Mouse (Mus musculus): ENCODE results near the gene Osbpl3. TPM values are rescaled to one million over a fixed set of nuclear protein-coding genes. Genes with fewer than 3 reads are reported as not detected.
A peak's percentile ranks its signal among the peaks of the same experiment; 100 is the strongest.

Gene Osbpl3
- polyA plus RNA-seq, 1 experiment from 2014 or later, result 19.7 TPM

DNA sequence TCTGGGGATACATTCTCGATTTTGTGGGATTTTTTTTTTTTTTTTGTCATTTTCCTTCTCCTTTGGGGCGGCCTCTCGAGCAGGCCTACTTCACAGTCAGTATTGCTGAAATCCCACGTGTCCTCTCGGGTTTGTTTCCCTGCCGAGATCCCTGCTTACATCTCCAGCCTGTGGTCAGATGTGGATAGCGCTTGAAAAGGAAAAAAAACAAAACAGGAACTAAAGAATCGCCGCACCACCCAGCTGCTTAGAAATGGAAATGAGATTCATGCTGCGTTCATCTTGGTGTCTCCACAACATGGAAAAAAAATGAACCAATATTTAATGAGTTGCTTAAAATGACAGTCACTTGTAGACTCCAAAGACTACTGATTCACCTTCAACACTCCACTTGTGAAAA, 160.9 kb downstream of the Osbpl3 start:
- WGBS, result 75% methylated on average over 10 of the region's 10 CpGs
- peak overlapping the region; percentile 34; the same call in 1 of the 2 replicates for H3K27ac ChIP-seq (ENCODE audit: low read length)
- ATAC-seq (replicated peaks; ENCODE audit: extremely low read depth, insufficient read depth, low FRiP score), result no peak
- H3K27me3 ChIP-seq (ENCODE audit: control insufficient read depth, insufficient read depth, low read length), result no peaks in the 10 kb centered on the region
- no peaks in the 10 kb centered on the region for H3K9me3 ChIP-seq (replicated peaks; ENCODE audit: control insufficient read depth, low read length)
- peaks cover 5% of the 10 kb centered on the region for H3K4me1 ChIP-seq (ENCODE audit: control insufficient read depth, insufficient read depth, low read length)
- 0 out of 2 replicates have a peak, but pooled peaks cover under 1% of the 10 kb centered on the region for H3K36me3 ChIP-seq (ENCODE audit: control insufficient read depth, insufficient read depth)
- H3K4me2 ChIP-seq (ENCODE audit: low read depth, low read length), result no peak overlapping the region
- H3K9ac ChIP-seq (ENCODE audit: low read length), result no peak overlapping the region
- H3K4me3 ChIP-seq (ENCODE audit: low read length), result no peak overlapping the region

DNA sequence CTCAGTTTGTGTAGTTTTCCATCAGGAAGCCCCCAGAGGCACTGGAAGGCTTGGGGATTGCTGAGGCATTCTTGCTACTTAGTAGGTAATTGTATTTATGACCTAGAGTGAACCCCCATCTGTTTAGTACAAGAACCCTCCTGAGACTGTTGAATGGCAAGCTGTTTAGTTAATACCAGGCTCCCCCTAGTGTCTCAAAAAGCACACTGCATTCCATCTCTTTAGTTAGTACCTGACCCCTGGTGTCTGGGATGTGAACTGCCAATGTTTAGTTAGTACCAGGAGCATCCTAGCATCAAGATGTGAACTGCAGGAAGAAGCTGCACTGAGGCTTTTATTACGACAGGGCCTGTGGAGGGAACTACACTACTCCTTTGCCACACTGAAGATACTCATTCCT, 161.9 kb downstream of the Osbpl3 start:
- H3K36me3 ChIP-seq (ENCODE audit: control insufficient read depth, insufficient read depth), result no peaks in the 10 kb centered on the region
- H3K9ac ChIP-seq (ENCODE audit: low read length), result no peak overlapping the region
- no peaks in the 10 kb centered on the region for H3K27me3 ChIP-seq (ENCODE audit: control insufficient read depth, insufficient read depth, low read length)
- no peak for ATAC-seq (replicated peaks; ENCODE audit: extremely low read depth, insufficient read depth, low FRiP score)
- peaks cover 5% of the 10 kb centered on the region for H3K4me1 ChIP-seq (ENCODE audit: control insufficient read depth, insufficient read depth, low read length)
- no peaks in the 10 kb centered on the region for H3K9me3 ChIP-seq (replicated peaks; ENCODE audit: control insufficient read depth, low read length)
- no peak overlapping the region for H3K4me2 ChIP-seq (ENCODE audit: low read depth, low read length)
- no peak overlapping the region for H3K4me3 ChIP-seq (ENCODE audit: low read length)
- 41% methylated on average over 1 of the region's 1 CpGs for WGBS
- no peak overlapping the region for H3K27ac ChIP-seq (ENCODE audit: low read length)

DNA sequence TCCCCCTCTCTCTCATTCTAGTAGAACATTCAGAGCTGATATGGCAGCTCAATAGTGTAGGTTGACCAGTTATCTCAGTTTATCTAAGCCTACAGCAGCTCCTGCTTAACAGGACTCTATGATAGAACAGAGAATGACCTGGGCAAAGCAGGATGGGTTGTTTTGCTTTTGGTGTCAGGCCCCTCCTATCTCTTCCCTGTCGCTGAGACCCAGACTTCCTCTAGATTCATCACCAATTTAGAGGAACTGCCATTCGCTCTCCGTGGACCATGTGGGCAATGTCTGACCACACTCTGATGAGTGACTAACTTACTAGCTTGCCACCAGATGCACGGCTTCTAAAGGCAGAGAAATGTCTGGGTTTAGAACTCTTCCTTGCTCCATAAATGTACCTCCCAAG, 164.4 kb downstream of the Osbpl3 start:
- no peak overlapping the region for H3K9ac ChIP-seq (ENCODE audit: low read length)

DNA sequence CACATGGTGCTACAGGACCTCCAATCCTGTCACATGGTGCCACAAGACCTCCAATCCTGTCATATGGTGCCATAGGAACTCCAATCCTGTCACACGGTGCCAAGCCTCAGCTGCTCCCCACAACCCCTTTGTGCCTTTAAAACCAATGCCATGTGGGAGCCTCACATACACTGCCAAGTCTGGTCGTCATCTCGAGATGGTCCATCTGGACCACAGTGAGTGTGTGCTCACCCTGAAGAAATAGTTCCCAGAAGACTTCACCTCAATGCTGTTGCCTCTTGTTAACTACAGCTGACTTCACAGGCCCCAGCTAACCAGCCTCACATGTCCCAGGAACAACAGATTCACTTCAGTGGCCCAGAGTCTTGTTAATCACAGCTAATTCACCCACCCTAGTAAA, 169.1 kb downstream of the Osbpl3 start:
- Histone ChIP-seq H3K9ac (ENCODE audit: low read length) (no peak overlapping the region), H3K4me3 (ENCODE audit: low read length) (no peak overlapping the region), H3K27me3 (ENCODE audit: control insufficient read depth, insufficient read depth, low read length) (no peaks in the 10 kb centered on the region), H3K4me2 (ENCODE audit: low read depth, low read length) (no peak overlapping the region), H3K36me3 (ENCODE audit: control insufficient read depth, insufficient read depth) (no peaks in the 10 kb centered on the region), H3K9me3 (replicated peaks; ENCODE audit: control insufficient read depth, low read length) (no peaks in the 10 kb centered on the region), H3K27ac (ENCODE audit: low read length) (no peak overlapping the region), H3K4me1 (ENCODE audit: control insufficient read depth, insufficient read depth, low read length) (no peaks in the 10 kb centered on the region)
- 88% methylated on average over 3 of the region's 3 CpGs for WGBS
- no peak for ATAC-seq (replicated peaks; ENCODE audit: extremely low read depth, insufficient read depth, low FRiP score)

More for the DNA sequence above, 164.4 kb downstream of the Osbpl3 start:
- ATAC-seq (replicated peaks; ENCODE audit: extremely low read depth, insufficient read depth, low FRiP score), result no peak
- H3K4me1 ChIP-seq (ENCODE audit: control insufficient read depth, insufficient read depth, low read length), result peaks cover 5% of the 10 kb centered on the region
- H3K4me3 ChIP-seq (ENCODE audit: low read length), result no peak overlapping the region
- no peaks in the 10 kb centered on the region for H3K9me3 ChIP-seq (replicated peaks; ENCODE audit: control insufficient read depth, low read length)
- H3K27me3 ChIP-seq (ENCODE audit: control insufficient read depth, insufficient read depth, low read length), result no peaks in the 10 kb centered on the region
- H3K4me2 ChIP-seq (ENCODE audit: low read depth, low read length), result no peak overlapping the region
- no peaks in the 10 kb centered on the region for H3K36me3 ChIP-seq (ENCODE audit: control insufficient read depth, insufficient read depth)
- 59% methylated on average over 4 of the region's 4 CpGs for WGBS
- H3K27ac ChIP-seq (ENCODE audit: low read length), result no peak overlapping the region

DNA sequence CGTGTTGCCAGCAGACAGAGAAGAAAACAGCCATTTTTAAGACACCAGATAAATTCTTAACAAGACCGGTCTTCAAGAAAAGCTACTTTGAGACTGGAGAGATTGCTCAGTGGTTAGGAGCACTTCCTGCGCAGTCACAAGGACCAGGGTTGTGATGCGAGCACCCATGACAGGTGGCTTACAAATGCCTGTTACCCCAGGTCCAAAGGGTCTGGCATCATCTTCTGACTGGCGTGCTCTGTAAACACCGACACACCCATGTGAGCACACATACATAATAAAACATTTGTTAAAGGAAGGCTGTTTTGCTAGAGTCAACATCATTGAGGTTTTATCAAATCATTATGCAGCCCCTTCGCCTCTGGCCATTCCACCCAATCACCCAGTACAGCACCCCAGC, 176.4 kb downstream of the Osbpl3 start:
- H3K4me2 ChIP-seq (ENCODE audit: low read depth, low read length), result no peak overlapping the region
- H3K27me3 ChIP-seq (ENCODE audit: control insufficient read depth, insufficient read depth, low read length), result no peaks in the 10 kb centered on the region
- no peaks in the 10 kb centered on the region for H3K9me3 ChIP-seq (replicated peaks; ENCODE audit: control insufficient read depth, low read length)
- no peak overlapping the region for H3K27ac ChIP-seq (ENCODE audit: low read length)
- H3K4me1 ChIP-seq (ENCODE audit: control insufficient read depth, insufficient read depth, low read length), result no peaks in the 10 kb centered on the region
- no peaks in the 10 kb centered on the region for H3K36me3 ChIP-seq (ENCODE audit: control insufficient read depth, insufficient read depth)
- 89% methylated on average over 7 of the region's 7 CpGs for WGBS
- no peak overlapping the region for H3K9ac ChIP-seq (ENCODE audit: low read length)
- ATAC-seq (replicated peaks; ENCODE audit: extremely low read depth, insufficient read depth, low FRiP score), result no peak
- no peak overlapping the region for H3K4me3 ChIP-seq (ENCODE audit: low read length)

DNA sequence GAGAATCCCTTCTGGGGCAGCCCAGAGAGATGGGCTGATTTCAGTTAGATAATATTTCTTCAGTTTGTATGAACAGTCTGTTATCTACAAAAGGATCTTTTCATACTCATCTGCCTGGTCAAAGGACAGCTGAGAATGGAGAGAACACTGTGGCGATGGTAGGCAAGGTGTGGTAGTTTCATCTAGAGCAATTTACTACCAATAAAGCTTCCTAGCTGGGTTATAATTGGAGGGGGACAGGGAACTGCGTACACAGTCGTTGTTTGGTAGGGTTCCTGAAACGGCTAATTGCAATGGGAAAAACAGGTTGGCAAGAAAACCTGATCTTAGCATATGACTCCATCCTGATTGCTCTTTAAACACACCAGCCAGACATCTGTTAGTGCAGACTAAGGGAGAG, 182.1 kb downstream of the Osbpl3 start:
- Histone ChIP-seq H3K9ac (ENCODE audit: low read length) (no peak overlapping the region), H3K27ac (ENCODE audit: low read length) (no peak overlapping the region), H3K36me3 (ENCODE audit: control insufficient read depth, insufficient read depth) (no peaks in the 10 kb centered on the region), H3K4me2 (ENCODE audit: low read depth, low read length) (no peak overlapping the region), H3K9me3 (replicated peaks; ENCODE audit: control insufficient read depth, low read length) (no peaks in the 10 kb centered on the region), H3K4me3 (ENCODE audit: low read length) (no peak overlapping the region), H3K4me1 (ENCODE audit: control insufficient read depth, insufficient read depth, low read length) (no peaks in the 10 kb centered on the region), H3K27me3 (ENCODE audit: control insufficient read depth, insufficient read depth, low read length) (no peaks in the 10 kb centered on the region)
- ATAC-seq (replicated peaks; ENCODE audit: extremely low read depth, insufficient read depth, low FRiP score), result no peak
- WGBS, result 79% methylated on average over 4 of the region's 4 CpGs

DNA sequence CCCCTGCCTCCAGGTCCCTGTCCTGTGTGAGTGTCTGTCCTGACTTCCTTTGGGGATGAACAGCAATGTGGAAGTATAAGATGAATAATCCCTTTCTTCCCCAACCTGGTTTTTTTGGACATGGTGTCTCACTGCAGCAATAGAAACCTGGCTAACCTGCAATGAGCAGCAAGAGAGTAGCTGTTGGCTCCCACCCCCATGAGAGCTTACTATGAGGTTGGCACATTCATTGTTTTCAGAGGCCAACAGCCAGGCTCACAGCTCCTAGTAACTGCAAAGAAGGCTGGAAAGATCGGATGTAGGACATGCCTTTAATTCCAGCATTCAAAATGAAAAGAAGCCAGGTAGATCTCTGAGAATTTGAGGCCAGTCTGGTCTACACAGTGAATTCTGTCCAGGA, 182.6 kb downstream of the Osbpl3 start:
- Histone ChIP-seq H3K9ac (ENCODE audit: low read length) (no peak overlapping the region), H3K9me3 (replicated peaks; ENCODE audit: control insufficient read depth, low read length) (no peaks in the 10 kb centered on the region), H3K36me3 (ENCODE audit: control insufficient read depth, insufficient read depth) (no peaks in the 10 kb centered on the region), H3K4me1 (ENCODE audit: control insufficient read depth, insufficient read depth, low read length) (no peaks in the 10 kb centered on the region), H3K27ac (ENCODE audit: low read length) (no peak overlapping the region), H3K4me3 (ENCODE audit: low read length) (no peak overlapping the region), H3K4me2 (ENCODE audit: low read depth, low read length) (no peak overlapping the region), H3K27me3 (ENCODE audit: control insufficient read depth, insufficient read depth, low read length) (no peaks in the 10 kb centered on the region)
- WGBS, result 57% methylated on average over 1 of the region's 1 CpGs
- no peak for ATAC-seq (replicated peaks; ENCODE audit: extremely low read depth, insufficient read depth, low FRiP score)

DNA sequence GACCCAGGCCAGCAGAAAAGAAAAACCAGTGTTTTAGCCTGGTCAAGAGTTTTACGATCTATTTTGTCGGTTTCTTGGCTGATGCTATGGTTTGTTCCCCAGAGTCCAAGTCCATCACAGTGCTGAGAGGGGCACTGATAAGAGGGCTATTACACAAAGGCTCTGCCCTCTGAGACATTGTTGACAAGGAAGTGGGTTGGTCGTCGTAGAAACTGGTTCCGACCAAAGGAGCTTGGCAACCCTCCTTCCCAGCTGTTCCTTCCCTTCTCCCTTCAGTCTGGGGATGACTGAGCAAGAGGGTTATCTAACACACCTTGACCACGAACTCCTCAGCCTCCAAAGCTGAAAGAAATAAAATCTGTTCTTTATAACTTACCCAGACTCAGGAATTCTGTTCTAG, 192.3 kb downstream of the Osbpl3 start, which contains the start of gene Gsdme:
Gene Gsdme, minus strand, starts transcription at position 193 of the 400 bp plus-strand sequence.
- peaks cover 4% of the 10 kb centered on the region; the same call in 1 of the 2 replicates for H3K4me1 ChIP-seq (ENCODE audit: control insufficient read depth, insufficient read depth, low read length)
- 55% methylated on average over 6 of the region's 6 CpGs for WGBS
- H3K4me3 ChIP-seq (ENCODE audit: low read length), result no peak within 1 kb of the TSS
- H3K36me3 ChIP-seq (ENCODE audit: control insufficient read depth, insufficient read depth), result no peaks in the 10 kb centered on the region
- no peak for ATAC-seq (replicated peaks; ENCODE audit: extremely low read depth, insufficient read depth, low FRiP score)
- H3K4me2 ChIP-seq (ENCODE audit: low read depth, low read length), result no peak within 1 kb of the TSS
- H3K27me3 ChIP-seq (ENCODE audit: control insufficient read depth, insufficient read depth, low read length), result no peaks in the 10 kb centered on the region
- no peak within 1 kb of the TSS for H3K27ac ChIP-seq (ENCODE audit: low read length)
- no peak within 1 kb of the TSS for H3K9ac ChIP-seq (ENCODE audit: low read length)
- no peaks in the 10 kb centered on the region for H3K9me3 ChIP-seq (replicated peaks; ENCODE audit: control insufficient read depth, low read length)

DNA sequence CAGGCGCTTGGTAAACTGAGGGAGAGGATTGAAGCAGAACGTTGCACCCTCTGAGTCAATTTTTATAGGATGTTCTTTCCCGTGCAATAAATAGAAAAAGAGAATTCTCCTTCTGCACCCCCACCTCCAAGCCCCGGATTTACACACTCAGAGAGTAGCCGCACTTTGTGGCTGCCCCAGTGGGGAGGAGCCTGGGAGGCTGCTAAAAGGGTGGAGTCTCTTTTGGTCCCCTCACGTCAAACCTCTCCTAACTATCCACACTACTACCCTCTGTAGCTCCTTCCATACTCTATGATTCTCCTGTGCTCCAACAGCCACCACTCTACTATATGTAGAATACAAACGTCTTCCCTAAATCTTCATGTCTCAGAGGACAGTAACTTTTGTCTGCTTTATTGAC, 193.7 kb downstream of the Osbpl3 start:
- Histone ChIP-seq H3K27me3 (ENCODE audit: control insufficient read depth, insufficient read depth, low read length) (no peaks in the 10 kb centered on the region), H3K27ac (ENCODE audit: low read length) (no peak overlapping the region), H3K4me1 (ENCODE audit: control insufficient read depth, insufficient read depth, low read length) (peaks cover 4% of the 10 kb centered on the region; the same call in 1 of the 2 replicates), H3K36me3 (ENCODE audit: control insufficient read depth, insufficient read depth) (no peaks in the 10 kb centered on the region), H3K9ac (ENCODE audit: low read length) (peak overlapping the region; percentile 65), H3K9me3 (replicated peaks; ENCODE audit: control insufficient read depth, low read length) (no peaks in the 10 kb centered on the region), H3K4me3 (ENCODE audit: low read length) (peak overlapping the region; percentile 58), H3K4me2 (ENCODE audit: low read depth, low read length) (peak overlapping the region; percentile 82)
- 30% methylated on average over 7 of the region's 7 CpGs for WGBS
- no peak; the same call in 1 of the 2 replicates for ATAC-seq (replicated peaks; ENCODE audit: extremely low read depth, insufficient read depth, low FRiP score)
